Mouse (Mus musculus) midbrain, embryonic 10.5 days (tissue): ENCODE measurements at regions not wholly inside any gene's neighbourhood (a gene's known extent, or its start where the extent isn't known, plus 50 kb on each side); places are given as distances from the start of the nearest gene placed in this dataset.

Experiments
- DNase-seq: peaks from one replicate; pipeline ENCODE4 v3.0.0-alpha.2; 2017; ENCODE audit warnings: low spot score
- H3K27ac ChIP-seq: fragments of 300-500 bp; sonication (generic); replicated peaks from 2 replicates; pipeline ENCODE4 v1.5.1; 2016; ENCODE audit warnings: mild to moderate bottlenecking
- H3K27me3 ChIP-seq: fragments of 300-500 bp; sonication (generic); 2 replicates; pipeline ENCODE4 v1.6.1; 2016; ENCODE audit warnings: low read depth, mild to moderate bottlenecking; ENCODE audit not compliant: poor library complexity, severe bottlenecking
- H3K36me3 ChIP-seq: fragments of 300-500 bp; sonication (generic); 2 replicates; pipeline ENCODE4 v1.6.1; 2016; ENCODE audit warnings: mild to moderate bottlenecking, moderate library complexity
- H3K4me1 ChIP-seq: fragments of 300-500 bp; sonication (generic); 2 replicates; pipeline ENCODE4 v1.6.1; 2016
- H3K4me3 ChIP-seq: fragments of 300-500 bp; sonication (generic); 2 replicates; pipeline ENCODE4 v1.5.1; 2016; ENCODE audit warnings: mild to moderate bottlenecking, moderate library complexity
- H3K9me3 ChIP-seq: fragments of 300-500 bp; sonication (generic); replicated peaks from 2 replicates; pipeline ENCODE4 v1.6.1; 2016; ENCODE audit warnings: mild to moderate bottlenecking
- WGBS: fragments of 180-500 bp; shearing (Covaris S2); methylation state at CpG from one replicate; pipeline ENCODE4 v1.1.7; 2016; 5-methylcytosine and 5-hydroxymethylcytosine counted together

DNA sequence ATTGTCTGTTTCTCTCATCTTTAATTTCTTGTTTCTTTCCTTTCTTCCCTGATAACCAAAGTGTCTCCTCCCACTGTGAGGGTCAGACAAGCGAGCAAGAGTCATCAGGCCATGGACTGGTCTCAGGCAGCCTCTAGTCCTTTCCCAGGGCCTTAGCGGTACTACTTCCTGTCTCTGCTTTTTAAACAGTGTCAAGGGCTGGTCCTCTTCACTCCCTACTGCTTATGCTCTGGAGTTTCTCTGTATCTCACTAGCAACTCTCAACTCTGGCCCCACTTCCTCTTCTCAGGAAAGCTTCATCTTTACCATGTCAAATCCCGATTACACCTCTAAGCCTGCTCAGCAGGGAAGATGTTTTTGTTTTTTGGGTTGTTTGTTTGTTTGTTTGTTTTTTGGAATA is 124.1 kb downstream of the Pten start:
- 83% methylated on average over 3 of the region's 3 CpGs for WGBS
- H3K36me3 ChIP-seq = no peaks in the 10 kb centered on the region
- DNase-seq = no peak
- no peaks in the 10 kb centered on the region for H3K27me3 ChIP-seq
- peaks cover 6% of the 10 kb centered on the region; the same call in 1 of the 2 replicates for H3K9me3 ChIP-seq
- peaks cover 10% of the 10 kb centered on the region for H3K4me1 ChIP-seq
- no peak overlapping the region for H3K4me3 ChIP-seq
- H3K27ac ChIP-seq = no peak overlapping the region

DNA sequence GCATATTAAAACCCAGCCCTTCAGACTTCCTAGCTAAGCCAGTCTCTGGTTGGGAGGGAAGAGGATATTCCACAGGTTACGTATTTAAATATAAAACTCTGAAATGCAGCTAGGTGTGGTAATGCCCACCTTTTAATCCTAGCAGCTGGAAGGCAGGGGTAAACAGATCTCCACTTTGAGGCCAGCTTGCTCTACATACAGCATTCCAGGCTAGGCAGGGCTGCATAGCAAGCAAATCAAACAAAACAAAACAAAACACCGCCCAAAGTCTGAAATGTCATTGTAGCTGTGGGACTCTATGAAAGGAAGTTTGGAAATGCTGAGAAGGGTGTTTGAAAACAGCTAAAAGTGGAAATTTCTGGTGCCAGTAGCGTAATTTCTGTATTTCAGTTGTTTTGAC is 127.0 kb downstream of the Pten start:
- Histone ChIP-seq H3K9me3 (peaks cover 6% of the 10 kb centered on the region; the same call in 1 of the 2 replicates), H3K4me1 (peaks cover 10% of the 10 kb centered on the region), H3K27me3 (no peaks in the 10 kb centered on the region), H3K27ac (no peak overlapping the region), H3K4me3 (no peak overlapping the region), H3K36me3 (no peaks in the 10 kb centered on the region)
- 77% methylated on average over 3 of the region's 3 CpGs for WGBS
- no peak for DNase-seq

DNA sequence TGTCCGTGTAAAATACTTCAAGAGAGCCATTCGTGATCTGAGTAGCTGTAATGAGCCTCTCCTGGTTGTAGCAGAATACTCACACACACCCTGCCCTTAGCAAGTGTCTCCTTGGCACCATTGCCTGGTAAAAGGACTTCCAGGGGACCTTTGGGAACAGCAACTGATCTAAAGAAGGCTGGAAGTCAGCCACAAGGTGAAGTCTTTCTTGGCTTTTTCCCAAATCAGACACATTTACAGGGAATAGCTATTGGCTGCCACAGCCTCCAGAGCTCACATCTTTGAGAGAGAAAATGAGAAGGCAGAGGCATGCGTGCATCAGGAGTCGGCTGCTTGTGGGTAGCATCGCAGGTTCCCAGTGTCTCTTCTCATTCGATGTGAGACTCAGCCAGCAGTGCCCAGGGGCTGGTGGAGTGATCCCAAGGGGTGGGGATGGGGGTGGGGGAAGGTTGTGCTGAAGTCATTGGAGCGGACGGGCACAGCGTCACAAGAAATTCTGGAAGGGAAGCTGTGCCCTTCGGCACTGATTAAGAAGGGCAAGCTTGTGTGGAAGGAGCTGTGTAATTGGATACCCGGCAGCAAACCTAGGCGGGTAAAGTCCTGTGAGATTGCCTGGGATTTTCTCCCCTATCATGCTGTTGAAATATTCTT is 128.3 kb downstream of the Pten start:
- no peak overlapping the region for H3K4me3 ChIP-seq
- no peaks in the 10 kb centered on the region for H3K36me3 ChIP-seq
- WGBS = 54% methylated on average over 12 of the region's 12 CpGs
- H3K4me1 ChIP-seq = peaks cover 10% of the 10 kb centered on the region
- no peaks in the 10 kb centered on the region for H3K9me3 ChIP-seq
- H3K27me3 ChIP-seq = no peaks in the 10 kb centered on the region
- DNase-seq = no peak
- no peak overlapping the region for H3K27ac ChIP-seq

DNA sequence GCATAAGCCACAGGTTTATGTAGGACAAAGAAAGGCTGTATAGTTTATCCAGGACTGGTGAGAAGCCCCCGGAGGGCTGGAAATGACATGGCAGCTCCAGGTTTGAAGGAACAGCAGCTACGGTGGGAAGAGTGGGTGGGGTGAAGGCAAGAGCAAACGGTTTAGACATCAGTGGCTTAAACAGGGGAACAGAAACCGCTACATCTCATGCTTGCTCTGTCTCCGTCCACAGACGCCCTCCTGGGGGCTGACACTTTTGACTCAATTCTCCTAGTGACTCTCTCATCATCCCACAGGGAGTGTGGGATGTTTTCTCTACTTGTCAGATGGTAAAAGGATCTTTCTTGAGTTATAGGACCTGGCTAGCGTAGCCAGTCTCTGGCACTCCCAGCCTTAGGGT is 129.9 kb downstream of the Pten start:
- no peak overlapping the region for H3K4me3 ChIP-seq
- H3K27ac ChIP-seq = no peak overlapping the region
- no peaks in the 10 kb centered on the region for H3K9me3 ChIP-seq
- 77% methylated on average over 7 of the region's 7 CpGs for WGBS
- DNase-seq = no peak
- peaks cover 10% of the 10 kb centered on the region for H3K4me1 ChIP-seq
- no peaks in the 10 kb centered on the region for H3K27me3 ChIP-seq
- H3K36me3 ChIP-seq = no peaks in the 10 kb centered on the region

DNA sequence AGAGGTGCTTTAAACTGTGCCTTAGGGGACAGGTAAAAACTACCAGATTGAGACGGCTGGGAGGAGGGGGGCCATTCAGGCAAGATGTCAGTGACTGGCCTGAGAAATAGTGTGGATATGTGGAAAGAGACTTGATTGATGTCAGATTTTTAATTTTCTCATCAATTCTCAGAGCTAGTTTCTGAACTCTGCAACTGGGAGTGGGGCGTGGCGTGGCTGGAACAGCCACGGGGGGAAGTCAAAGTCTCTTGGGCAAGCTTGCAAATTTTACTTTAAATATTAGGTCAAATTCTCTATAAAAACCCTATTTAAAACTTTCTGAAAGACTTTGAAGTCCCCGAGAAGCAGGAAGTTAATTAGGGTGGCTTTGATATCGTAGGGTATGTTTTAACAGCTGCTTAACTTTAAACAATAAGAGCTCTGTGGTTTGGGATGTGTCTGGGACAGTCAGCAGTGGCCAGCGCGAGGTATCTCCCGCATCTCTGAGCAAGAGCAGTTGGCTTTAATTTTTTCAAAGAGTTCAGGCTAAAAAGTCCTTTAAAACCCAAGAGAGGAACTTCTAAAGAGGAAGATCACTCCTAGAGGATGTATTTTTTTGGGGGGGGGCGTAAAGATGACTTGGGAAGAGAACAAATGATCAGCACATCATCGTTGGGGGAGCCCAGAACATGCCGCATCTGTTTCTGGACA is 131.5 kb downstream of the Pten start:
- Histone ChIP-seq H3K36me3 (no peaks in the 10 kb centered on the region), H3K27me3 (no peaks in the 10 kb centered on the region), H3K4me1 (peaks cover 10% of the 10 kb centered on the region), H3K4me3 (no peak overlapping the region), H3K9me3 (no peaks in the 10 kb centered on the region), H3K27ac (no peak overlapping the region)
- no peak for DNase-seq
- WGBS = 75% methylated on average over 12 of the region's 12 CpGs

DNA sequence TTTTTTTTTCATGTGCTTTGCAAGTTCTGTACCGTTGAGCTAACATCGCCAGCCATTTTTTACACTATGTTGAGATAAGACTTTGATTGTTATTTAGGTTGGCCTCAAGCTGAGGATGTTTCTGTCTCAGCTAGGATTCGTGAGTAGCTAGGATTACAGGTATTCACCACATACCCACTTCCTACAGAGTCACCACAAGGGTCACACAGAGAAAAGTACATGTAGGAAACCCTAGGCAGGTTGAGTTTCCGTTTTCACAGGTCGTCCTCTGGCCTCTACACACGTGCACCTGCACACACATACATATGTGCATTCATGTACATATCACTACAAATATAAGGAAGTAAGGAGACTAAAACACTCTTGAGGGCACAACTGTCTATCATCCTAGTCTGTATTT is 133.5 kb downstream of the Pten start:
- Histone ChIP-seq H3K27ac (no peak overlapping the region), H3K9me3 (no peaks in the 10 kb centered on the region), H3K4me3 (no peak overlapping the region), H3K27me3 (no peaks in the 10 kb centered on the region), H3K4me1 (peaks cover 6% of the 10 kb centered on the region), H3K36me3 (no peaks in the 10 kb centered on the region)
- WGBS = 88% methylated on average over 6 of the region's 6 CpGs
- DNase-seq = no peak

DNA sequence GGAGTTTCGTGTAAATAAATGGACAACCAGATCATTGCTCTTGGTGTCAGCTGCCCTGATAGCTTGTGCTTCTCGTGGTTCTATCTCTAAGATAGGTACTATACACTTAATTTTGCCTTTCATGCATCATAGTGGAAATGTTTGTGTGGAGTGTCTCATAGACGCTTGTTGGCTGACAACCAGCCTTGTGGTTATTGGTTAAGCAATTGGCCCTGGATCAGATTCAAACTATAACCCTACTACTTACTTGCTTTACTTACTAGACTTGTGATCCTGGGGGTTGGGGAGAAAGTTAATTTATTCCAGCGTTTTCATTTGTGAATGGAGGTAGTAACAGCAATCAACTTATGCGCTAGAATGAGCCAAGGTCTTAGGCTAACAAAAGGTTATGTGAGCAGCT is 135.2 kb downstream of the Pten start:
- Histone ChIP-seq H3K9me3 (no peaks in the 10 kb centered on the region), H3K4me3 (no peak overlapping the region), H3K27me3 (no peaks in the 10 kb centered on the region), H3K36me3 (no peaks in the 10 kb centered on the region), H3K4me1 (no peaks in the 10 kb centered on the region), H3K27ac (no peak overlapping the region)
- 85% methylated on average over 5 of the region's 5 CpGs for WGBS
- no peak for DNase-seq

DNA sequence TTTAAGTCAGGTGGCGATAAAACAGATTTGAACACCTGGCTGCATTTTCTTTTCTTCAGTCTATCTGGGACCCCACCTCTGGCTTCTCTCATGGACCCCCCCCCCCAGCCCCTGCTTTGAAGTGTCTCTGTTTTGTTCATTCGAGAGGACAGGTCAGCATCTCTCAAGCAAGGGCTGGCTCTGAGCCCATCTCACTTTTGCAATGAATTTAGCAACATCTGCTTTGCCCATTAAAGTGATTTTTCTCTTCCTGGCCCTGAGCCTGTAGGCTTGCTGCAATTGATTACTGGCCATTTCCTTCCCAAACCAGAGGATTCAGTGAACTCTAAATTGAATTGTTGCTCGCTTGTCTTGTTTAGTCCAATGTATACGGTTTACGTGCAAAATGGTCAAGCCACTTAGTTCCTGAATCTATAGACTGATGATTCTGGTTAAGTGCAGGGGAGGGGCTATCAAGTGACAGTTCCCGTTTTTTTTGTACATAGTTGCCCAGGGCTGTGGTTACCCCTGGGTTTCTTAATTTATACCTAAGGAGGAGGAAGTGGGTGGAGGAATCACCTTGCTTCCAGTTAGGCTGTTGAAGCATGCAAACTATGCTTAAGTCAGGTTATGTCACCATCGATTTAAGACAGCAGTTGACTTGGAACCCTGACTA is 146.3 kb downstream of the Pten start:
- no peak overlapping the region for H3K27ac ChIP-seq
- no peaks in the 10 kb centered on the region for H3K9me3 ChIP-seq
- WGBS = 87% methylated on average over 7 of the region's 7 CpGs
- peaks cover 20% of the 10 kb centered on the region for H3K4me1 ChIP-seq
- DNase-seq = no peak
- no peaks in the 10 kb centered on the region for H3K36me3 ChIP-seq
- H3K27me3 ChIP-seq = peaks cover 16% of the 10 kb centered on the region; the same call in 1 of the 2 replicates
- H3K4me3 ChIP-seq = no peak overlapping the region

DNA sequence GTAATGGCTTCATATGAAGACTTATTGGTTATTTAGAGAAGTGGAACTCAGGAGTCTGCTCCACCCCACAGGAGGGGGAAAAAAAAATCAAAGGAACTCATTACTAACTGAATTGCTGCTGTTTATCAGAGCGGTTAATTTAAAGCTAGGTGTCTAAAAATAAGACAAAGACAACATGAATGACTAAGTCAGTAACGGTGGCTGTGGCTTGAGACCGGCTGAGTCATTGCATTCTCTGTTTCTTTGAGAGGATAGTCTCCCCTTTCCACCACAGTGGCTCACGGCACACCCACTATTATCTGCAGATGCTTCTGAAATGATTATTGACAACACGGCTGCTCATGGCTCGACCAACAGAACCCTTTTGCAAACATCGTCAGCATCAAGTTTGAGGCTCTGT is 147.2 kb downstream of the Pten start:
- Histone ChIP-seq H3K27me3 (peaks cover 19% of the 10 kb centered on the region; the same call in 1 of the 2 replicates), H3K27ac (no peak overlapping the region), H3K36me3 (no peaks in the 10 kb centered on the region), H3K4me1 (peaks cover 29% of the 10 kb centered on the region), H3K9me3 (no peaks in the 10 kb centered on the region), H3K4me3 (no peak overlapping the region)
- no peak for DNase-seq
- WGBS = 80% methylated on average over 7 of the region's 7 CpGs

DNA sequence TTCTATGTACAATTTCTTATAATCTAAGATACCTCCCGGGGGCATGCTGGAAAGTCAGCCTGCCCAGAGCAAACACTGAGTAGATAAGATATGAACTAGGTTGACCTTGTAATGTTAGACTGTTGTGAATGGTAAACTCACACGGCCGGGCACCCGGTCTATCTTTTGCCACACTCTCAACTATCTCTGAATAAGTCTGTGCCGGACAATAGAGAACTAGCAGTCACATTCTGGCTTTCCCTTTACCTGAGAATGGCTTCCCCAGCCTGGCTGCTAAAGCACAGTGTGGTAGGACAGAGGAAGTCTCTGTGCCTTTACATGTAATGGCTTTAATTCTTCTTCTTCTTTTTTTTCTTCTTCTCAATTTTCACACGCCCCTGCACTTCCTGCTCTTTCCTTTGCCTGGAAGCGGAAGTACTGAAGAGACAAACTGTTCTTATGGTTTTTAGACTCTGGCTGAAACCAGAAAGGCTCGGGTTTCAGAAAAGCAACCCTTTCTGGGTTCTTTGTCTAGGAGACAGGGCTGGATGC is 148.7 kb downstream of the Pten start:
- DNase-seq = no peak
- H3K9me3 ChIP-seq = no peaks in the 10 kb centered on the region
- no peaks in the 10 kb centered on the region for H3K36me3 ChIP-seq
- H3K27me3 ChIP-seq = peaks cover 19% of the 10 kb centered on the region; the same call in 1 of the 2 replicates
- peaks cover 43% of the 10 kb centered on the region for H3K4me1 ChIP-seq
- WGBS = 80% methylated on average over 8 of the region's 8 CpGs
- H3K27ac ChIP-seq = no peak overlapping the region
- no peak overlapping the region for H3K4me3 ChIP-seq

DNA sequence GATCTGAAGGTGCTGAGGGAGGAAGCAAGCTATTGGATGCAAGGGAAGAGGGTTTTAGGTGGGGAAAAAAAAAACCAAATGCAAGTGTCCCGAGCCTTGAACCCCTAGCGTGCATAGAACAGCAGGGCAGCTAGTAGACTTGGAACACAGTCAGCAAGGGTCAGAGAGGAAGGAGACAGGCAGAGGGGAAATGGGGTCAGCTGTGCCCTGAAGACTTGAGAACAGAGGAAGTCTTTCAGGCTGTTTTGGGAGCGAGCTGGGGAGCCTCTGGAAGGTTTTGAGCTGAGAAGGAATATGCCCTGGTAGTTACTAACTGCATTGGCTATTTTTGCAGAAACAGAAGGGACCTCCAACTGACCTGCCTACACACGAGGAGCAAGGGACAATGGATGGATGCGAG is 149.5 kb downstream of the Pten start:
- Histone ChIP-seq H3K27me3 (peaks cover 19% of the 10 kb centered on the region; the same call in 1 of the 2 replicates), H3K36me3 (no peaks in the 10 kb centered on the region), H3K4me3 (no peak overlapping the region), H3K27ac (no peak overlapping the region), H3K4me1 (peaks cover 47% of the 10 kb centered on the region), H3K9me3 (no peaks in the 10 kb centered on the region)
- 76% methylated on average over 5 of the region's 5 CpGs for WGBS
- no peak for DNase-seq

DNA sequence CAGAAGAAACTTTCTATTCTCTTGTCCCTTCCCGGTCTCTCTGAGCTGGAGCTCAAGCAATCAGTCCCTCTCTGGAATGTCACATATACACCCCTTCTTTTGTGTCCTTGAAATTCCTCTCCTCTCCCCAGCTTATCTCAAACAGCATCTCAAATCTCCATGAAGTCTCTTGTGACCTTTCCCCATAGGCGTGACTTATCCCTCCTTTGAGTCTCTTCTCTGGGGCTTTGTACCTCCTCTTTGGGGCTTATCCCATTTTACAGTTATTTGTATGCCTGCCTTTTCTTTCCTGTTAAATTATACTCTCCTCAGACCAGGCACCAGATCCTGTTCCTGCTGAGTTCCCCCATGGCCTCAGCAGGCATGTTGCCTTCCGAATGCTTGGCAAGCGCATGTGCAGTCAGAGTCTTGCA is 152.8 kb downstream of the Pten start:
- no peaks in the 10 kb centered on the region for H3K36me3 ChIP-seq
- DNase-seq = peak; percentile 65
- peaks cover 31% of the 10 kb centered on the region; the same call in 1 of the 2 replicates for H3K27me3 ChIP-seq
- H3K4me1 ChIP-seq = peaks cover 46% of the 10 kb centered on the region
- 8% methylated on average over 4 of the region's 4 CpGs for WGBS
- H3K9me3 ChIP-seq = no peaks in the 10 kb centered on the region
- no peak overlapping the region for H3K27ac ChIP-seq
- H3K4me3 ChIP-seq = no peak overlapping the region

DNA sequence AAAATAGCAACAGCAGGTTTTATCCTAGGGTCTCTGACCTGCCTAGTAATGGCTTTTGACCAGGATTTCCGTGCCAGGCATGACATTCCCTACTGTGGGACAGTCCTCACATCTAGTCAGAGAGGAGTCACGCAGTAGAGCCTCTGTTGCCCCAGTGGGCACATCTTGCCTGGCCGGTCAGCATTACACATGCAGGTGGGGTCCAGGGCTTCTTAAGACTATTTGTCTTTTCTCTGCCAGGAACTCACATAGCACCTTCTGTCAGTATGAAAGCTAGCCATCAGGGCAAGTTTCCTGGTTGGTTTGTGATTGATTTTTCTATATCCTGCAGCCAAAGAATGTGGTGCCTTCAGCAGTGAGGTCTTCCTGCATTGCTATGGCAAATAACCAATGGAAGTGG is 155.0 kb downstream of the Pten start:
- no peak for DNase-seq
- Histone ChIP-seq H3K27me3 (peaks cover 25% of the 10 kb centered on the region; the same call in 1 of the 2 replicates), H3K4me3 (no peak overlapping the region), H3K4me1 (peaks cover 35% of the 10 kb centered on the region), H3K36me3 (no peaks in the 10 kb centered on the region), H3K27ac (no peak overlapping the region), H3K9me3 (no peaks in the 10 kb centered on the region)
- WGBS = 92% methylated on average over 3 of the region's 3 CpGs
